Mouse (Mus musculus): Measurements from ENCODE around the gene Heca. TPM values are rescaled to one million over a fixed set of nuclear protein-coding genes. Genes with fewer than 3 reads are reported as not detected.
"Not testable (repeated sequence)": the region's sequence is repeated elsewhere in the genome, so short reads cannot be mapped to it uniquely, and the experiment has no call there.

The Heca gene
- 10 to 100 TPM; 26.1 to 29.8 TPM for total RNA-seq (2021)
- long read RNA-seq, experiment 1, full-length matches to known transcripts, result 38 of 49 reads
- long read RNA-seq, experiment 1, partial matches to known transcripts, result 3 of 49 reads
- long read RNA-seq, experiment 1, other reads (novel, unspliced or antisense), result 8 of 49 reads
- long read RNA-seq, experiment 2, full-length matches to known transcripts, result 14 of 18 reads
- long read RNA-seq, experiment 2, partial matches to known transcripts, result 0 of 18 reads
- long read RNA-seq, experiment 2, other reads (novel, unspliced or antisense), result 4 of 18 reads

DNA sequence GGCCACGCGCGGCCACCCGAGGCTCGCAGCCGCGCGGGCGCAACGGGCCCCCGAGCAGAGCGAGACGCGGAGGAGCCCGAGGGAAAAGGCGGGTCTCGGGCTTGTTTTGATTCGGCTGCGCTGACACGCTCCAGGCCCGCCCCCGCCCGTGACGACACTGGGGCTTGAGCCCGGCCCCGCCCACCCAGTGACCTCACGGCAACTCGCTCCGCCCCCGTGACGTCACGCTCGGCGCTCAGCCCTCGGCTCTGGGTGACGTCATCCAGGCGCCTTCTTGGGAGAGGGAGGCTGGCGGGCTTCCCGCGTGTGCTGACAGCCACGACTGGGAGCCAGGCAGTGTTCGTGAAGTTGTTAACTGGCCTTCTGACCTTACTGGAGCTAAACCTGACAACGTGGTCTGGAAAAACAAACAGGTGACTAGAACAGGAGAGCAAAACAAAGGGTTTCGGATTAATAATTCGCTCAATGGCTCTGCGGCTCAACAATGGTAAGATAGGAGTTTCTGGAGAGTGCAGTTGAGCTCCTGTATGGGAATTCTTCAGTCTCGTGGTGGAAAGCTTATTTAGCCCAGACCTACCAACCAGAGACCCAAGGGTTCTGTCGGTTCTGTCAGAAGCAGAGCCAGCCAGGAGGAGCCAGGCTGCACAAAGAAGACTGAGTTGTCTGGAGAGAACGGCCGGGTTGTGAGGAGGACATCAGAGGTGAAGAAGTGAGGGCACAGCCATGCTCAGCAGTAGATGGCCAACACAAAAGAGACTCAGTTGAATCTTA, at the start of gene Heca:
Heca (minus strand) TSS at position 108 of the 771 bp plus-strand sequence.
- peak; percentile 89 to 90 for DNase-seq (ENCODE audit: low spot score in 2 of 2)

DNA sequence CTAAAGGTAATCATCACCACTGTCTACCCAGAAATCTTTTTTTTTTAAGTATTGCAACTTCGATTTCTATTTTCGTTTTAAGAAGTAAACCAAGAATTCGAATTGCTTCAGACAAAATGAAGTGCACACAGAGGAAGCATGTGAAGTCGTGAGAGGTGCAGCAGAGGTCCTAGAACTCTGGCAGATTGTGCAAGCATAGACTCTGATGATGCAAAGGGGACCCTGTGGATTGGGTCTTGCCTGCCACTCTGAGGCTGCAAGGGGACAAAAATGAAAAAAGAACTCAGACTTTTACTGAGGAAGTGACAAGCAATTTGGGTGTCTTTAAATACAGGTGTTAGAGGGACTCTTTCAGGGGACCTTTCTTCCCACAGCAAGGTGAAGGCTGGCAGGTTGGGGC, 42.7 kb upstream of the Heca start:
- no peak for DNase-seq (ENCODE audit: low spot score in 2 of 2)

DNA sequence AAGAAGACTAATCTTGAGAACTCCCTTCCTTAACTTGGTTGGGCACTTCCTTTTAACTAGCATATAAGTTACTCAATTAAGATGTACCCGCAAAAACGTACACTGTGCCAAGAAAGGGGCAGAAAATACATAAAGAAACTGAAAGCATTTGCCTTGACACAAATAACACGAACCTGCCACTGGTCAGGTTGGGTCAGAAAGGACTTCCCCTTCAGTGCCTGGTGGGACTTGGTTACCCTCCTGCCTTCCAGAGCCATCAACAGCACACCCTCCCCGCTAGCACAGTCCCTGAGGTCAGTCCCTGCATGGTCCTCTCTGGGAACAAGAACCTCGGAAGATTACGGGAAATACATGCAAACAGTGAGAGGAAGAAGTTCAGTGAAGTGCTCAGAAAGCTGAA, 41.3 kb upstream of the Heca start:
- DNase-seq (ENCODE audit: low spot score in 2 of 2), result no peak

DNA sequence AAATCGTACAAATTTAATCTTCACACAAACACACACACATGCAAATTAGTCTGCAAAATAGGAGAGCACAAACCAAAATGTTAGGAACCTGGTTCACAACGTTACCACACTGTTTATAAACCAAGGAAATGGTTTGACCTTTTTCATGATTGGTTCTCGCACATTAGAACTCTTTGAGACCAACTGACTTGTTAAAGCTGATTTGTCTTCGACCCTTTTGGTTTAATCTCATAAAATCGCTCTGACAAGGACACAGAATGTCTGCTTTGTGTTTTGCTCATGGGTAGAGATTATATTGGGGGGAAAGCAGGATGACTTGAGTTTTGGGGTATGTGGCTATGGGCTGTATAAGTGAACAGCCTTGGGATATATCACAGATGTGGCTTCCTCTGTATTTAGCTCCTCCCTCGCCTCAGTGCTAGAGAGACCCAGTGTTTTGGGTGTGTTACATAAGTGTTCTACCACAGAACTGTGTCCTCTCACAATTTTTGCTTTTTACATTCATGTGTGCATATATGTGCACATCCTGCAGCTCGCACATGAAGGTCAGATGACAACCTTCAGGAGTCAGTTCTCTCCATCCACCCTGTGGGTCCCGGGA, 40.1 kb upstream of the Heca start:
- no peak for DNase-seq (ENCODE audit: low spot score in 2 of 2)

DNA sequence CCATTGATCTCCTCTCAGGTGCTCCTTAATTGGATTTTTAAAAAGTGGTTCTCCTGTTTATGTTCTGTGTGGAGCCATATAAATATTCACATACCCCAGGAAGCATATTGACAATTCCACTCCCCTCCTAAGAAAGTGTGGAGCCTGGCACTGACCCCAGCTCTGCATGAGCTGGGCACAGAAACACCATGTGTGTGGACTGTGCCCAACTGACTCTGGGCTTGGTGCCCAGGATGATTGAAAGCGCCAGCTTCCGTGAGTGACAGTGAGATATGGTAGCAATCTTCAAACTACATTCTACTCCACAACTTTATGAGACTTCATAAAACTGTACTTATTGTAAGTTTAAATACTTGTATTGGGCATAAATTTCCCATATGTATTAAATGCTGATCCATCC, 35.4 kb upstream of the Heca start:
- DNase-seq (ENCODE audit: low spot score in 2 of 2), result no peak

DNA sequence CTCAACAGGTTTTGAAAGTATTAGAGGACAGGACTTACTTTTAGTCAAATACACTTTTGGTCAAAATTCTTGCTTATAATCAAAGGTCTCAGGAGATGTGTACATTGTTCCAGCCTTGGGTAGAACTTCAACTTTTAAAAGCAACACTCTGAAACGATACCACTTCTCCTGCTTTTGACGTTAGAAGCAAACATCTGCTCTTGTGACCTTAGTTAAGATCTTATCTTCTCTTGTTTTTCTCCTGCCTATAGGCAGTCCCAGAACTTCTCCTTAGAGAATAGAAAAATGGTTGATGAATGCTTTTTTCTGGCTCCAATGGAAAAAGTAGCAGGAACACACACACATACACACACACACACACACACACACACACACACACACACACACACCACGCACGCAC, 18.2 kb upstream of the Heca start:
- no peak for DNase-seq (ENCODE audit: low spot score in 2 of 2)

DNA sequence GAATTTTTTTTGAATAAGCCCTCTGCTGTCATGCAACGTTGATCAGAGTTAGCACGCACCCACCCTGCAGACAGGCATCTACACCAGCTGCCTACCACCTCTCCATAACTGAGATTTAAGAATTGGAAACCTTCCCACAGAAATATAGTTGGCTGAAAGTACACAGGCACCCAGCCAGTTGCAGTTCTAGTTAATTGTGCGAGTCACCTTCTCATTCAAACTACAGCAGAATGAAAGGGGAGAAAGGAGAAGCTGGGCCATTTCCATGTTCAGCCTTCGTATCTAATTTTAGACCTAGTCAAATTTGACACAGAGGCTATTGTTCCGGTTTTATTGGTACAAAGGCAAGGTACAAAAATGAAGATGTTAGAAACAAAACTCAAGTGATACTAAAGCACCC, 2.9 kb upstream of the Heca start:
- peak; percentile 28 to 44 for DNase-seq (ENCODE audit: low spot score in 2 of 2)

DNA sequence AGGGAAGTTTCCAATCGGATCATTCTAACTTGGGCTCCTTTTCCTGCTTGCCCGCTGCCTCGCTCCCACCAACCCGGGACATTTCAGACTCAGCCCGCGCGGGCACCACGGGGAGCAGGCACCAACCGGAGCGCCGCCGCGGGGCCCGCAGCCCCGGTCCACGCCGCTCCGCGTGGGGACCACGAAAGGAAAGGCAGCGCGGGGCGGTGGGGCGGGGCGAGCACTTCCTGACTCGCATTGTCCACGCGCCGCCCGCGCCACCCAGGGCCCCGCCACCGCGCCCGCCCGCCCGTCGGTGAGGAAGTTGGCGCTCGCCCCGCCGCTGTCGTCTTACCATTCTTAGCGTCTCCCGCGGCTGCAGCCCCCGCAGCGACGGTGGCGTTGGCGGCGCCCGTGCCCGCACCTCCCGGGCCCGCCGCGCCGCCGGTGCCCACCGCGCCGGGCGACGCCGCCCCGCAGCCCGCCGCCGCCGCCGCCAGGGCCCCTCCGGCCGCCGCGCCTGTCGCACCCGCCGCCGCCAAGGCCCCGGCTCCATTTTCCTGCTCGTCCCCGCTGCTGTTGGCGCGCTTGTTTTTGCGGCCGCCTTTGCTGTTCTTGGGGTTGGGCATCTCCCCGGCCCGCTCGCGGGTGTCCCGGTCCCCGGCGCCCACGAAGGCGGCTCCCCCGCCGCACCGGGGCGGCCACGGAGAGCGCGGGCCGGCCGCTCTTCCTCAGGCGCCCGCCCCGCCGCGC, 526 bp downstream of the Heca start:
- peak; percentile 59 to 74 for DNase-seq (ENCODE audit: low spot score in 2 of 2)

DNA sequence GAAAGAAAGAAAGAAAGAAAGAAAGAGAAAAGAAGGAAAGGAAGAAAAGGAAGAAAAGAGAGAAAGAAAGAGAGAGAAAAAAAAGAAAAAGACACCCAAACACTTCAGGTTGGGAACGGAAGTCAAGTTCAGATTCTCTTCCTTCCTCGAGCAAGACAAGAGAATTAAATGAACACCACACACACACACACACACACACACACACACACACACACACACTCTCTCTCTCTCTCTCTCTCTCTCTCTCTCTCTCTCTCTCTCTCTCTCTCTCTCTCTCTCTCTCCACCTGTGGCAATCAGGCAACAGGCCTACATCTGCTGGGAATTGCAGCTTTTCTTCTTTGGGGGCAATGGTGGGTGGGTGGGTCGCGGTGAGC, 1.1 kb downstream of the Heca start:
- DNase-seq (ENCODE audit: low spot score in 2 of 2), result not testable (repeated sequence)

DNA sequence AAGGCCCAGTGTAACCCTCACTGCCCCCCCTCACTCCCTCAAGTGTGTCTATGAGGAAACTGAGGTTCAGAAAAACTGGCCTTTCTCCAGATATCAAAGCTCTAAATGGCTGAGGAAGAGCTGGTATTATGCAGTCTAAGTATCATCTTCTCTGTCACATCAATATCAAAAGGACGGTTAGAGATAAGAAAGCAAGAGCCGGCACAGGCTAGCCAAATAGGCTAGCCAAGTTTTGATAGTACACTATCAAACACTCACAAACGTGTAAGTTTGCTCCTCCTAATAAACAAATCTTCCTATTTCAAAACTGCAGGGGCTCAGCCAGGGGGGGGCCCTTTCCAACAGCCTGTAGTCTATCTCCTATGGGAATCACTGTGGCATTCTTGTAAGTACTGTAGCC, 1.8 kb downstream of the Heca start:
- DNase-seq (ENCODE audit: low spot score in 2 of 2), result no peak

DNA sequence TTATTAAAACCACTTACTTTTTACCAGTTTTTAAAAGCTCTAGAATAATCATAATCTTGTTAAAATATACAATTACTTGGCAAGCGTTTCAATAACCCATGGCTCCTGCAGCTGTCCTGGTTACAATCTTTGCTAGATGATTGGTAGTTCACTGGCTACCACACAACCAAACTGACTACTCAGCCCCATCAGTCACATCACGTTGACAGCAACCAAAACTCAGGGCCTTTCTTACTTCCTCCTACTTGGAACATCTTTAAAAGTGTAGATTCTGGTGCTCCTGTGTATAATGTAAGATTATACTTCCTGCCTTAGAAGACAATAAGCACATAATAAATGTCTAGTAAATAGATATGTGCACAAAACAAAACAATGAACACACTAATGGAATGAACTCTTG, 14.2 kb downstream of the Heca start:
- no peak for DNase-seq (ENCODE audit: low spot score in 2 of 2)

DNA sequence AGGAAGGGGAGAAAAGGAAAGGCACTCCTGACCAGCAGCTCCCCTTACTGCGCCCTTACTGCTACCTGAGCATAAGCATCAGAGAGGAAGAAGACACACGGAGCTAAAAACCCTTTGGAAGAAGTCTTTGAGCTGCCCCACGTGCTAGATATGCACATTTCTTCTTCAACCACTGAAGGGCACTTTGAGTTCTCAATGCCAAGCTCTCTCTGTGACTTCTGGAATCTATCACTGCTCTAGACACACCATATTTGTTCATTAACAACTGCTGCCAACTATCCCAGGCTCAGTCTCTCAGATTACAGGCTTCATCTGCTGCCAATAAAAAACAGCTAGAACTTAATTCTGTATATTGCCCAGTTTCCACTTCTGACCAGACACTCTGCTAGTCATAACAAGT, 15.7 kb downstream of the Heca start:
- no peak for DNase-seq (ENCODE audit: low spot score in 2 of 2)

DNA sequence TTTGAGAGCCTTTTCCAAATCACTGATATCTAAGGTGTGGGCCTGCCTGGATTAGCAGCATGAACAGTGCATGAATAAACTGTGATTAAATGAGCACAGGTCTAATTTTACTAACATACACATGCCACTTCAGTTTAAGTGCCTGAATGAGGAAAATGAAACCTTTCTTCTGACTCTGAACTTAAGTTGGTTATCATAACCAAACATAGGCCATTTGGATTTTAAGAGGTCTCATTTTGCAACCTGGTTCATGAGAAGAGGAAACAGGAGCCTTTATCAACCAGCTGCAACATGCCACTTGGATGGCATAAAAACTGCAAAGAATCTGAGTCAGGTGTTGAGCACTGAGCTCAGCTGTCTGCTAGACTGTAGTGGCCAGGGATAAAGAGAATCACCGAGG, 16.7 kb downstream of the Heca start:
- no peak for DNase-seq (ENCODE audit: low spot score in 2 of 2)

DNA sequence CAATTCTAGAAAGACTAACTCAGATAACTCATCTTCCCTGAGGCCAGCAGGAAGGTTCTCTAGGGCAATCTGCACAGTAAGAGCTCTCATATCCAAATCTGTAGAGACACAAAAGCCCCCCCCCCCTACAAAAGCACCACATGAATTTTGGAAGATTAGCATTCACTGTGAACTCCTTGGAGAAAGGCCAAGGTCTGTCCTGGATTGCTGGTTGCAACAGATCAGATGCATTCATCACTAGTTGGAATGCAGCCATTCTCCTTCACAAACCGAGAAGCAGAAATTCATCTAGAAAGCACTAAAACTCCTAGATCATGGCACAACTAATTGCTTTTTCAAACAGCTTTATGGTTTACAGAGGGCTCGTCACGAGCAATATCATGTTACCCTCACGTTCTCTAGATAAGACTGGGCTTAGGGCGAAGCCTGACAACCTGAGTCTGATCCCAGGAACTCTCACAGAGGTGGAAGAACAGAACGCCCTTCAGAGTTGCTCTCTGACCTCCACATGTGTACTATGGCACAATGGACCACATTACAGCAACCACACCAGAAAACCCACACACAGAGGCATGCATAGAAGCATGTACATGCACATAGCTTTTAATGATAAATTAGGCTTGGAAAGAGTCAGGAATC, 17.3 kb downstream of the Heca start:
- DNase-seq (ENCODE audit: low spot score in 2 of 2), result no peak

DNA sequence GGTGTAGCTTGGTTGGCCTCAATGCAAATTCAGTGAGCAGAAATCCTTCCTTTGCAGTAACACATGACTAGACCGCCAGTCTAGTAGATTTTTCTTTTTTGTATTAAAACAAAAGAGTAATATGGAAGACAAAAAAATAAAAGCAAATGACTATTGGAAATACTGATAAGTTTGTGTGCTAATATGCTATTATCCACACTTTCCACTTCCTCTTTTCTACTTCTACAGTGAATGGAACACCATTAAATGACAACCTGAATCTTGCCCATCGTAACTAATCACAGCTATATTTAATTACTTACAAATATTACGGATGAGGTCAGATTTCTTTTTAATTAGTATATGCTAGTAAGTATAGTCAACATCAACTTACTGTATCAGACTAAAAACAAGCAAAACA, 22.7 kb downstream of the Heca start:
- DNase-seq (ENCODE audit: low spot score in 2 of 2), result no peak

DNA sequence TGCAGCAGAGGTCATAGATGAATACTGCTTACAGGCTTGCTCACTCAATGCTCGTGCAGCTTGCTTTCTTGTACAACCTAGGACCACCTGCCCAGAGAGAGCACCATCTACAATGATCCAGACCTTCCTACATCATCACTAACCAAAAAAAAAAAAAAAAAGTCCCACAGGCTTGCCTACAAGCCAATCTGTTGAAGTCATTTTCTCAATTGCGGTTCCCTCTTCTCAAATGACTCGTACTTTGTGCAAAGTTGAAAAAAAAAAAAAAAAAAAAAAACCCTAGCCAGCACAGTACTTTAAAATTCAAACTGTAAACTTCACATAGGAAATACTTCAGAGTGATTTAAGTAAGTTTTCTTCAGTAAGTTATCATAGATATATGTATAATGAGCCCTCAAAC, 23.7 kb downstream of the Heca start:
- no peak for DNase-seq (ENCODE audit: low spot score in 2 of 2)

DNA sequence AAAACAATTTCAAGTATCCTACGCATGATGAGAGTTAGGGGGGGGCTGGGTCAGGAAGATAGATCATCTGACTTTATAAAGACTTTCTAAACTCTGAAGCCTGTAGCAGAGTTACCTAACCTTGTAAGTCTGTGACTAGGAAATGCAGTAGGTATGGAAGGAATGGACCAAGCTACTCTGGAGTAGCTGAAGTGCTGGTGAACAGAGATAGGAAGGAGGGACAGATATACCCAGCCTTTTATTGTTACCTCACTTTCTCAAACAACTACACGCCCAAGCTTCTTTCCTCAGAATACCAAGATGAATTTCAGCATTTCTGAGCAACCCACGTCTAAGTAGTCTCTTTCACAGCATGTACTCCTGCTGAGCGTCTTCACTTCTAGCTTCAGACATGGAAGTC, 26.5 kb downstream of the Heca start:
- no peak for DNase-seq (ENCODE audit: low spot score in 2 of 2)

DNA sequence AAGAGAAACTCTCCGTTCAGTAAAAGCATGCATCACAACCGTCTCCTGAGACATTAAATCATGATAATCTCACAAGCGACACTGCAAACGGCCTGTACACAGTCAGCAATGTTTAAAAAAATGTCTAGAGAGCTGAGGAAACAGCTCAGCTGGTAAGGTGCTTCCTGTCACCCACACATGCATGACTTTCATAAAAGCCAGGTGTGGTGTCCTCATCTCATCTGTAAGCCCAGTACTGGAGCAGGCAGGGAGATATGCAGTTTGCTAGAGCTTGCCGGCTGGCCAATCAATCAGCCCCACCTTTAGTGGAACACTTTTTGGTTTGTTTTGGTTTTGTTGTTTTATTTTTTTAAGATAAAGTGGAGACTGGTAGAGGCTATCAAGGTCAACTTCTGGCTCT, 27.9 kb downstream of the Heca start:
- no peak for DNase-seq (ENCODE audit: low spot score in 2 of 2)

DNA sequence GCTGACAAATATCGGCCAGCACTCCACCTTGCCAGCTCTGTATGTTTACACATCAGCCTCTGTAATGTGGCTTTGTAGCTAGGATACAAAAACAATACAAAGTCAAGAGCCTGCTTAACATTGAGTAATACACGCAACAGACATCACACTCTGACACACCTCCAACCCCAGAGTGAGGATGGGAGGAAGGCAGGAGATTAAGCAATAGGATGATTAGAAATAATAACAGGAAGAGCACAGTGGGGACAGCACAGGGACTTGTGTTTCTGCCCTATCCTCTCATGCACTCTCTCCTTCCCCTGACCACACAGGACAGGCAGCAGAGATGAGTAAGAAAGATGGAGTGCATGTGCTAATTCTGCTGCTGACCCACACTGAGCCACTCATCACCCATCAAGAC, 28.8 kb downstream of the Heca start:
- no peak for DNase-seq (ENCODE audit: low spot score in 2 of 2)

DNA sequence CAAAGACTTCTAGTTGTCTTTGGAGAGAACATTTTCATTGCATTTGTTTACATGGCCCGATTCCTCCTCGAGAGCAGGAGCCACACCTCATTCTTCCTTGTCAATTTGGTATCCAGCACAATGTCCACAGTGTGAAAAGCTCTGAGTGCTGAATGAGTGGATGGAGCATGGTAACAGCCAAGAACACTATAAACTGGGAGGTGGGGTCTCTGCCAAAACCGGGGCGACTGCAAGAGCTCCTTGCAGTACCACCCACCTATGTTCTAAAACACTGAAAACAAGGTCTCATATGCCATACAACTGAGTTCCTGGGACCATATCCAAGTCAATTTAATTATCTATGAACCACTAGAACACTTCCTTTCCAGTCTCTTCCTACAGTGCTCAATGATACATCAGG, 39.1 kb downstream of the Heca start:
- peak; percentile 38 to 48 for DNase-seq (ENCODE audit: low spot score in 2 of 2)

DNA sequence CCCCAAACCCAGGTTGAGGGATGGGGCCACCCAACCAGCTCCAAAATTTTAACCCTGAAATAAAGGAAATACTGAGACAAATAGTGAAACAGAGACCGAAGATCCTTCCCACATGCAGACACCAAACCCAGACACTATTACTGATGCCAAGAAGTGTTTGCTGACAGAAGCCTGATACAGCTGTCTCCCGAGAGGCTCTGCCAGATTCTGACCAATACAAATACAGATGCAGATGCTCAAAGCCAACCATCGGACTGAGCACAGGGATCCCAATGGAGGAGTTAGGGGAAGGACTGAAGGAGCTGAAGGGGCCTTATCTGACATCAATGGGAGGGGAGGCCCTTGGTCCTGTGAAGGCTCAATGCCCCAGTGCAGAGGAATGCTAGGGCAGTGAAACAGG, 41.5 kb downstream of the Heca start:
- not testable (repeated sequence) for DNase-seq (ENCODE audit: low spot score in 2 of 2)

All from left cerebral cortex, adult 18-20 months (tissue).